Mouse (Mus musculus): ENCODE results near the gene Myo18b.

The Myo18b gene

GRCm38 (mm10) chr5:112895674-112896654, at the start of gene Myo18b:
Myo18b (minus strand) TSS chr5:112896362.
- DNase-seq = no peak

- no peak for DNase-seq
These were observed 49.8 kb upstream of the Myo18b start for GRCm38 (mm10) chr5:112945925-112946324.

- no peak for DNase-seq
These were observed 46.1 kb upstream of the Myo18b start for GRCm38 (mm10) chr5:112942244-112942643.

GRCm38 (mm10) chr5:112941001-112941400, 44.8 kb upstream of the Myo18b start:
- DNase-seq = no peak

GRCm38 (mm10) chr5:112936632-112937031, 40.5 kb upstream of the Myo18b start:
- DNase-seq = no peak

GRCm38 (mm10) chr5:112935436-112935835, 39.3 kb upstream of the Myo18b start:
- DNase-seq = peak; percentile 10

- no peak for DNase-seq
These were observed 36.9 kb upstream of the Myo18b start for GRCm38 (mm10) chr5:112932878-112933567.

- no peak for DNase-seq
These were observed 35.7 kb upstream of the Myo18b start for GRCm38 (mm10) chr5:112931901-112932300.

GRCm38 (mm10) chr5:112928201-112928881, 32.2 kb upstream of the Myo18b start:
- DNase-seq = no peak

- no peak for DNase-seq
These were observed 29.3 kb upstream of the Myo18b start for GRCm38 (mm10) chr5:112925422-112925821.

- no peak for DNase-seq
These were observed 28.6 kb upstream of the Myo18b start for GRCm38 (mm10) chr5:112924806-112925205.

GRCm38 (mm10) chr5:112923841-112924240, 27.7 kb upstream of the Myo18b start:
- no peak for DNase-seq

GRCm38 (mm10) chr5:112921914-112922313, 25.8 kb upstream of the Myo18b start:
- DNase-seq = no peak

GRCm38 (mm10) chr5:112910381-112910780, 14.2 kb upstream of the Myo18b start:
- DNase-seq = no peak

GRCm38 (mm10) chr5:112908169-112908614, 12.0 kb upstream of the Myo18b start:
- DNase-seq = no peak

- DNase-seq = no peak
These were observed 11.3 kb upstream of the Myo18b start for GRCm38 (mm10) chr5:112907504-112907903.

GRCm38 (mm10) chr5:112893462-112894060, 2.6 kb downstream of the Myo18b start:
- DNase-seq = no peak

GRCm38 (mm10) chr5:112892411-112892810, 3.8 kb downstream of the Myo18b start:
- DNase-seq = no peak

- DNase-seq = no peak
These were observed 7.5 kb downstream of the Myo18b start for GRCm38 (mm10) chr5:112888651-112889050.

GRCm38 (mm10) chr5:112886687-112887491, 9.3 kb downstream of the Myo18b start:
- DNase-seq = peak; percentile 44

GRCm38 (mm10) chr5:112877391-112878115, 18.6 kb downstream of the Myo18b start:
- DNase-seq = no peak

Data from lung, postnatal 14 days (tissue).